Mouse (Mus musculus): ENCODE measurements around the gene Higd1c. TPM values are rescaled to one million over a fixed set of nuclear protein-coding genes. Genes with fewer than 3 reads are reported as not detected.
"Not testable (repeated sequence)": the region's sequence is repeated elsewhere in the genome, so short reads cannot be mapped to it uniquely, and the experiment has no call there.

The Higd1c gene
- total RNA-seq (2014; rRNA removed; ENCODE audit: low replicate concordance) (not detected in 2 replicates), polyA plus RNA-seq (2015; fragmentation: Nextera tagmentation; extraction: Ambion mirVana) (not detected in 2 replicates)

DNA sequence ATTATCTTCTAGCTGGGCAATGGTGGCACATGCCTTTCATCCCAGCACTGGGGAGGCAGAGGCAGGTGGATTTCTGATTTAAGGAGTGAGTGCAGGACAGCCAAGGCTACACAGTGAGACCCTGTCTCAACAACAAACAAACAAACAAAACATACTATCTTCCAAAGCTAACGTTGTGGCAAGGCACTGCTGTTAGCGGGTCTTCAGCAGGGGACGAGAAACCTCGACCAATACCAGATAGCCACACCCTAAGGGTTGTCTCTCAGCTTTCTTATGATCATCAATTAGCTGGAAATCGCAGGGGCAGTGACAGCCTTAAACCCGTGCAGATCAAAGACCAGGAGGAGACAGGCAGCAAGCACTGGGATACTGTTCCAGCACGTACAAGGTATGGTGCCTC, at the start of gene Higd1c:
TSS of gene Higd1c (plus strand) at position 301 of the 400 bp plus-strand sequence.
- DNase-seq (ENCODE audit: low spot score) = no peak
- WGBS = 63% methylated on average over 7 of the region's 7 CpGs
- H3K9ac ChIP-seq (replicated peaks; ENCODE audit: low read depth, low read length) = no peak within 1 kb of the TSS
- no peak within 1 kb of the TSS for H3K4me3 ChIP-seq (ENCODE audit: low read depth, low read length)
- H3K4me1 ChIP-seq (ENCODE audit: control insufficient read depth, insufficient read depth) = no peaks in the 10 kb centered on the region
- H3K4me2 ChIP-seq (ENCODE audit: low read depth, low read length) = no peak within 1 kb of the TSS
- H3K9me3 ChIP-seq (replicated peaks; ENCODE audit: control insufficient read depth, low read length) = 0 out of 2 replicates have a peak, but pooled peaks cover 3% of the 10 kb centered on the region
- TF ChIP-seq CTCF (IDR thresholded peaks at IDR 0.05; ENCODE audit: low read depth) = no peak
- TF ChIP-seq EP300 (IDR thresholded peaks at IDR 0.05; ENCODE audit: low read depth) = no peak
- H3K27me3 ChIP-seq (ENCODE audit: control insufficient read depth, insufficient read depth, low read length) = no peaks in the 10 kb centered on the region
- no peak within 1 kb of the TSS for H3K27ac ChIP-seq (ENCODE audit: low read depth)
- H3K36me3 ChIP-seq (replicated peaks; ENCODE audit: control insufficient read depth, insufficient read depth, low read length) = no peaks in the 10 kb centered on the region
- no peak for ATAC-seq (ENCODE audit: insufficient read depth, low read depth)

DNA sequence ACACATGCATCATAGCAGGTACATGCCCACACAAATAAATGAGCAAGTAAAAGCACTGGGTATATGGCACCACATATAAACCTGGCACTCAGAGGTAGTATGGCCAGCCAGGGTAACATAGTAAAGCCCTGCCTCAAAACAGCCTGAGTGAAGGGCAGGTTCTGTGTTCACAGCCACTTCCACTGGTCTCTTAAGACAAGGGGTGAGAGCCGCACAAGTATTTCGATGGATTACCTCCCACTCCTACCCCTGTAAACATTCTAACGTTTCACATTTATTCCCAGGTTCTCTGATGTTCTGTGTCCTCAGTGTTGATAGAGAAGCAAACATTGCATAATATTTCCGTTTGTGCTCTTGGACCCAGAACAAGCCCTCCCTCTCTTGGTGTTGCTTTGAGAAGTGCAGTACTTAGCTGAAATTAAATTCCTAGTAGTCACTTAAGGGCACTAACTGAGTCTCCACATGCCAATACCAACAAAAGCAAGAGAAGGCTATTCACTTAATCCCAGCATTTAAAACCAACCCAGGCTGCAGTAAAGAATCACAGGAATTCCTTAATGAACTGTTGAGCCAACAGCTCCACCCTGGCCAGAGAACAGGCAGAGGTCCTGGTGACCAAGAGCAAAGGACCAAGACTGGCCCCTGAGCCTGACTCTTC, 46.2 kb upstream of the Higd1c start:
- not testable (repeated sequence) for H3K36me3 ChIP-seq (replicated peaks; ENCODE audit: control insufficient read depth, insufficient read depth, low read length); H3K4me3 ChIP-seq (ENCODE audit: low read depth, low read length); H3K9ac ChIP-seq (replicated peaks; ENCODE audit: low read depth, low read length); H3K4me2 ChIP-seq (ENCODE audit: low read depth, low read length); H3K27me3 ChIP-seq (ENCODE audit: control insufficient read depth, insufficient read depth, low read length); H3K9me3 ChIP-seq (replicated peaks; ENCODE audit: control insufficient read depth, low read length); H3K27ac ChIP-seq (ENCODE audit: low read depth); DNase-seq (ENCODE audit: low spot score); H3K4me1 ChIP-seq (ENCODE audit: control insufficient read depth, insufficient read depth); ATAC-seq (ENCODE audit: insufficient read depth, low read depth)
- 58% methylated on average over 3 of the region's 4 CpGs for WGBS

DNA sequence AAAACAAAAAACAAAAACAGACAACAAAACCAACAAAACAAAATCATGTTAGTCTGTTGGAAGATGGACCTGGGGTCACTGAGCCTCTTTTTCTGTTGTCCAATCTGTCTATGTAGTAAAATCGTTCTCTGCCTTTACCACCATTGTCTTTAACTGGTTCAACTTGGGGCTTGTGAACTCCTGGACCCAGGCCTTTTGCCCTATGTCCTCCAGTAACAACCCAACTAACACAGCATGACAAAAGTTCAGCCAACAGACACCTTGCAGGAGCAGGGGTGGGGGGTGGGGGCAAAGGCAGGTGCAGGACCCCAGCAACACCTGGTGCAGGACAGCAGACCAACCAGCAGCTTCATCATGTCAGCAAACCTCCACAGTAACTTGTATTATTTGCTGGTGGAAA, 44.5 kb upstream of the Higd1c start:
- 91% methylated on average over 1 of the region's 1 CpGs for WGBS
- no peak for DNase-seq (ENCODE audit: low spot score)
- no peaks in the 10 kb centered on the region for H3K27me3 ChIP-seq (ENCODE audit: control insufficient read depth, insufficient read depth, low read length)
- TF ChIP-seq EP300 (IDR thresholded peaks at IDR 0.05; ENCODE audit: low read depth) (no peak), CTCF (IDR thresholded peaks at IDR 0.05; ENCODE audit: low read depth) (no peak)
- H3K9me3 ChIP-seq (replicated peaks; ENCODE audit: control insufficient read depth, low read length) = no peaks in the 10 kb centered on the region
- H3K27ac ChIP-seq (ENCODE audit: low read depth) = no peak overlapping the region
- no peaks in the 10 kb centered on the region for H3K36me3 ChIP-seq (replicated peaks; ENCODE audit: control insufficient read depth, insufficient read depth, low read length)
- no peak for ATAC-seq (ENCODE audit: insufficient read depth, low read depth)
- H3K4me3 ChIP-seq (ENCODE audit: low read depth, low read length) = no peak overlapping the region
- no peak overlapping the region for H3K9ac ChIP-seq (replicated peaks; ENCODE audit: low read depth, low read length)
- no peaks in the 10 kb centered on the region for H3K4me1 ChIP-seq (ENCODE audit: control insufficient read depth, insufficient read depth)
- H3K4me2 ChIP-seq (ENCODE audit: low read depth, low read length) = no peak overlapping the region

DNA sequence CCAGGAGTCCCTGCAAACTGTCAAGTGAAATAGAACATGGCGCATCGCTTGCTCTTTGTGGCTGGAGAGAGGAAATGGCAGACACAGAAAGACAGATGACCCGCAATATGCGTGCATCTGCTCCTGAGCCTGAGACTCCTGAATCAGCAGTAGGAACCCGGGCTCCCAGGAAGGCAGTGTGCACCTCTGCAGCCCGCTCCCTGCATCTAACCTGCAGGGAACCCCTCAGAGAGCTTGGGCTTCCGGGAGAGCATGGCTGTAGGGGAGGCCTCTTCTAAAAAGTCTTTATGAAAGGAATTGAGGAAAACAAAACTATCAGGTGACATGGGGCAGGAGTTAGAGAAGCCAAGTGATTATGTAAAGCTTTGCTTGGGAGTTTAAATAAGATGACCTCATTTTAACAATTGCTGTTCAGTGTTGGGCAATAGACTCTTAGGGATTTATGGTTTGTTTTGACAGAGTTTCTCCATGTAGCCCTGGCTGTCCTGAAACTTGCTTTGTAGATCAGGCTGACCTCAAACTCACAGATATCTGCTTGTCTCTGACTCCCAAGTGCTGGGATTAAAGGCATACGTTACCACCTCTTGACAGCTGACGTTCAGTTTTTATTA, 43.9 kb upstream of the Higd1c start:
- Histone ChIP-seq H3K4me1 (ENCODE audit: control insufficient read depth, insufficient read depth) (no peaks in the 10 kb centered on the region), H3K9ac (replicated peaks; ENCODE audit: low read depth, low read length) (no peak overlapping the region), H3K9me3 (replicated peaks; ENCODE audit: control insufficient read depth, low read length) (no peaks in the 10 kb centered on the region), H3K27me3 (ENCODE audit: control insufficient read depth, insufficient read depth, low read length) (no peaks in the 10 kb centered on the region), H3K36me3 (replicated peaks; ENCODE audit: control insufficient read depth, insufficient read depth, low read length) (no peaks in the 10 kb centered on the region), H3K27ac (ENCODE audit: low read depth) (no peak overlapping the region), H3K4me3 (ENCODE audit: low read depth, low read length) (no peak overlapping the region), H3K4me2 (ENCODE audit: low read depth, low read length) (no peak overlapping the region)
- 71% methylated on average over 9 of the region's 9 CpGs for whole genome bisulfite sequencing
- DNase-seq (ENCODE audit: low spot score) (no peak), ATAC-seq (ENCODE audit: insufficient read depth, low read depth) (no peak)
- no peak for TF ChIP-seq CTCF (IDR thresholded peaks at IDR 0.05; ENCODE audit: low read depth)
- no peak for TF ChIP-seq EP300 (IDR thresholded peaks at IDR 0.05; ENCODE audit: low read depth)

DNA sequence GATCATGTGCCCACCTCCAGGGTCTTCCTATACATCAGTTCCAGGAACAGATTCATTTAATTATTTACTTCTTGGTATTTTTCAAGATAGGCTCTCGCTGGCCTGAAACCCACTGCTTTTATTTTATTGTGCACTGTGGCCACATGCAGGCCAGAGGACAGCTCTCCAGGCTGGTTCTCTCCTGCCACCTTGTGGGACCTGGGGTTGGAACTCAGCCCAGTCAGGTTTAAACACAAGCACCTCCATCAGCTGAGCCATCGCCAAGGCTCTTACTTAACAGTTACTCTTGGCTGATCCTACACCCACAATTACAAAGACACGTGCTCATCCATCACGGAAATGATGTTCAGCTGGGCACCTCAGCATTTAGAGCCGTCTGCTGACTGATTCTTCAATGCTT, 43.2 kb upstream of the Higd1c start:
- no peaks in the 10 kb centered on the region for H3K36me3 ChIP-seq (replicated peaks; ENCODE audit: control insufficient read depth, insufficient read depth, low read length)
- no peak for TF ChIP-seq EP300 (IDR thresholded peaks at IDR 0.05; ENCODE audit: low read depth)
- peak; percentile 54 for TF ChIP-seq CTCF (IDR thresholded peaks at IDR 0.05; ENCODE audit: low read depth)
- no peaks in the 10 kb centered on the region for H3K4me1 ChIP-seq (ENCODE audit: control insufficient read depth, insufficient read depth)
- WGBS = 39% methylated on average over 5 of the region's 5 CpGs
- DNase-seq (ENCODE audit: low spot score) = peak; percentile 29
- no peak for ATAC-seq (ENCODE audit: insufficient read depth, low read depth)
- no peaks in the 10 kb centered on the region for H3K9me3 ChIP-seq (replicated peaks; ENCODE audit: control insufficient read depth, low read length)
- no peak overlapping the region for H3K9ac ChIP-seq (replicated peaks; ENCODE audit: low read depth, low read length)
- H3K4me3 ChIP-seq (ENCODE audit: low read depth, low read length) = no peak overlapping the region
- H3K27me3 ChIP-seq (ENCODE audit: control insufficient read depth, insufficient read depth, low read length) = no peaks in the 10 kb centered on the region
- no peak overlapping the region for H3K27ac ChIP-seq (ENCODE audit: low read depth)
- H3K4me2 ChIP-seq (ENCODE audit: low read depth, low read length) = no peak overlapping the region
